Mouse (Mus musculus) heart, embryonic 12.5 days (tissue): ENCODE data around the gene Xpc. TPM values are rescaled to one million over a fixed set of nuclear protein-coding genes. Genes with fewer than 3 reads are reported as not detected.

Source experiments
- ATAC-seq: fragments of 200-750 bp; cut with Nextera tagmentation; 2 replicates; pipeline ENCODE4 v1.8.0; 2017; ENCODE audit warnings: moderate TSS enrichment, moderate library complexity; ENCODE audit not compliant: insufficient number of reproducible peaks, low FRiP score
- H3K27ac ChIP-seq: fragments of 300-500 bp; sonication (generic); 2 replicates; pipeline ENCODE4 v1.5.1; 2016; ENCODE audit warnings: mild to moderate bottlenecking, moderate library complexity; ENCODE audit not compliant: poor library complexity, severe bottlenecking
- H3K27me3 ChIP-seq: fragments of 300-500 bp; sonication (generic); replicated peaks from 2 replicates; pipeline ENCODE4 v1.6.1; 2016; ENCODE audit warnings: mild to moderate bottlenecking, moderate library complexity
- H3K36me3 ChIP-seq: fragments of 300-500 bp; sonication (generic); 2 replicates; pipeline ENCODE4 v1.6.1; 2016; ENCODE audit warnings: mild to moderate bottlenecking, moderate library complexity
- H3K4me1 ChIP-seq: fragments of 300-500 bp; sonication (generic); replicated peaks from 2 replicates; pipeline ENCODE4 v1.6.1; 2016; ENCODE audit warnings: mild to moderate bottlenecking
- H3K4me2 ChIP-seq: fragments of 300-500 bp; sonication (generic); 2 replicates; pipeline ENCODE4 v1.6.1; 2016; ENCODE audit warnings: mild to moderate bottlenecking, moderate library complexity
- H3K4me3 ChIP-seq: fragments of 300-500 bp; sonication (generic); 2 replicates; pipeline ENCODE4 v1.5.1; 2016; ENCODE audit warnings: mild to moderate bottlenecking
- H3K9ac ChIP-seq: fragments of 300-500 bp; sonication (generic); 2 replicates; pipeline ENCODE4 v1.6.1; 2016; ENCODE audit warnings: mild to moderate bottlenecking, moderate library complexity
- H3K9me3 ChIP-seq: fragments of 300-500 bp; sonication (generic); replicated peaks from 2 replicates; pipeline ENCODE4 v1.6.1; 2016; ENCODE audit warnings: mild to moderate bottlenecking, moderate library complexity
- WGBS: fragments of 180-500 bp; shearing (Covaris S2); methylation state at CpG from one replicate; pipeline ENCODE4 v1.1.7; 2016; 5-methylcytosine and 5-hydroxymethylcytosine counted together
- polyA plus RNA-seq: library from polyadenylated mRNA; unstranded; fragments of >200 nt; fragmentation: Nextera tagmentation; extraction: Ambion mirVana; gene quantifications from 2 replicates; pipeline ENCODE4 v1.2.1, GENCODE M21; 2016

Gene Xpc
- polyA plus RNA-seq, 1 experiment from 2014 or later, result 13.4 TPM

DNA sequence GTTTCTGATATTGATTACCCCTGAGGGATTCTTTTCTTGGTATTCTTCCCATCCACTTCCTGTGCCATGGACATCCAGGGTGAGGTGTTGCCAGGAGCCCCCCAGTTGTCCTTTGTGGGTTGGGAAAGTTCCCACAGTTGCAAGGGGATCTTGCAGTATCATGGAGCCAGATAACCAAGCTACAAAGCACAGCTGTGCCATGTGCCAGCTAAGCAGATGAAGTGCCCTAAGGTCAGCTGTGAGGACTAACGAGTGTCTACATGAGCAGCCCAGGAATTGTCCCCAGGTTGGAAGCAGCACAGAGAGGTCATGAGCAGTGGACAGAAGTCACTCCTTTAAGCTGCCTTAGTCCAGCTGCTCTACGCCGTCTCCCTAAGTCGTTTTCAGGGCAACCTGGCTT lies 9.9 kb upstream of the Xpc start:
- Histone ChIP-seq H3K9me3 (no peaks in the 10 kb centered on the region), H3K36me3 (peaks cover 54% of the 10 kb centered on the region), H3K27me3 (peaks cover 16% of the 10 kb centered on the region), H3K27ac (no peak overlapping the region), H3K4me3 (no peak overlapping the region), H3K4me1 (0 out of 2 replicates have a peak, but pooled peaks cover 12% of the 10 kb centered on the region), H3K4me2 (no peak overlapping the region), H3K9ac (no peak overlapping the region)
- ATAC-seq, result no peak
- WGBS, result 80% methylated on average over 4 of the region's 4 CpGs

DNA sequence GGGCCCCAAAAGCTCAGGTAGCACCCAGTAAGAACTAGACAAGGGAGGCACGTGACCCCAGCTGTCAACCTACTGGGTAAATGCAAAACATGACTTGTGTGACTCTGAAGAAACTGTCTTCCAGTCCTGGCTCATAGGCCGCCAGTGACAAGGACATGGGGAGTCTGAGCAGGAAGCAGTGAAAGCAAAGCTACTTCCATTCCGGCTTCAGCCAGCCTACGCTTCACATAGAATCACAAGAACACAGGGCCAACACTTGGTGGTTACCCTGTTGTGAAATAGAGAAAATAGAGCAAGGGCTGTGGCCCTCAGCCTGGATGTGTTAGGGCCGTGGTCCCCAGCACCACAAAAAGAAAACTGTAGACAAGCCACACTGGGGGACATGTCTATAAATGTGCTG lies 7.1 kb upstream of the Xpc start:
- no peak for ATAC-seq

DNA sequence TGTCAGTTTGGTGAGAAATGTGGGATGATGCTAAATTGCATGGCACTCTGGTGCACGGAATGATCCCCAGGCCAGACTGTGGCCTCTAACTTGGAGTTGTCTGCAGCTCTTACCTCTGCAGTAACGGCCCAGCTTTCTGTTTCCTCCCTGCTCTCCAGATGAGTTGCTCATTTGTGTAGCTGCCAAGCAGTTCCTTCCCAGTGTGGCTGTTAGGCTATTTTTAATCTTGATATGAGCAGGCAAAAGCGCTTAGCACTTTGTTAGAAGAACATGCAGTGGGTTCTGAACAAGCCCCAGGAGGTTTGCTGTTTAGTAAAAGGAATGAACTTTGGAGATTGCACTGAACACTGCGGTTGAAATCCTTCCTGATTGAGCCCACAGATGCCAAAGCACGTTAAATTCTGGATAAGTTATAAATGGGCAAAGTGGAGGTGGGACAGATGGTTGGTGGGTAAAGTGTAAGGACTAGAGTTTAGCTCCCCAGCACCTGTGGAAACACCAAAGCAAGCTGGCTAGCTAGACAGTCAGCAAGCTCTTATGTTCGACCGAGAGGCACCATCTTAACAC lies 2.8 kb upstream of the Xpc start:
- no peaks in the 10 kb centered on the region for H3K9me3 ChIP-seq
- WGBS, result 77% methylated on average over 7 of the region's 7 CpGs
- H3K4me2 ChIP-seq, result no peak overlapping the region
- ATAC-seq, result no peak
- no peak overlapping the region for H3K4me3 ChIP-seq
- H3K4me1 ChIP-seq, result peaks cover 29% of the 10 kb centered on the region
- no peaks in the 10 kb centered on the region for H3K27me3 ChIP-seq
- peaks cover 58% of the 10 kb centered on the region for H3K36me3 ChIP-seq
- peak overlapping the region; percentile 17; the same call in 1 of the 2 replicates for H3K9ac ChIP-seq
- H3K27ac ChIP-seq, result peak overlapping the region; percentile 40

More for the DNA sequence above, 7.1 kb upstream of the Xpc start:
- Histone ChIP-seq H3K36me3 (peaks cover 71% of the 10 kb centered on the region), H3K4me2 (no peak overlapping the region), H3K27ac (no peak overlapping the region), H3K9ac (no peak overlapping the region), H3K9me3 (no peaks in the 10 kb centered on the region), H3K4me3 (no peak overlapping the region), H3K4me1 (peaks cover 14% of the 10 kb centered on the region), H3K27me3 (no peaks in the 10 kb centered on the region)
- 92% methylated on average over 5 of the region's 5 CpGs for WGBS

DNA sequence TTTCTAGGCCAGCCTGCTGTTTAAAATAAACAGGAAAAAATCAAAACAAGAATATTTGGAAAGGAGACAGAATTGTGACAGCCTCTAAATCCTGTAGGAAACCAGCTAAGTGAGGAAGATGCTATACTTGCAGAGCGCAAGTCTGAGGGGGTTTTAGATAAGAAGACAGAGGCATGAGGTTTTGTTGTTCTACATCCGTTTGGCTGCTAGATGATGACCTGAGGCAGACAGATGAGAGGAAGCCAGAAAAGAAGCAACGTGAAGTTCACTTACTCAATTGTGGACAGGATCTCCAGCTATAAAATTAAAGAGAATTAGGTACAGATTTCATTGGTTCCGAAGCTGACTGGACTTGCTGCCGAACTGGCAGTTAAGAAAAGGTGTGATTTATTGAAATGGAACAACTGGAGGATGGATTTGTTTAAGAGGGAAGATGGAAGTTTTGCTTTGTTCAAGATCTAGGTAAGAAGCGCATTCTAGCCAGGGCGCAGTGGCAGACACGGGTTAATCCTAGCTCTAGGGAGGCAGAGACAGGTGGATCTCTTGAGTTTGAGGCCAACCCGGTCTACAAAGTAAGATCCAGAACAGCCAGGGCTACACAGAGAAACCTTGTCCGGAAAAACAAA lies 838 bp downstream of the Xpc start:
- H3K36me3 ChIP-seq, result peaks cover 22% of the 10 kb centered on the region
- no peak overlapping the region for H3K27ac ChIP-seq
- H3K4me3 ChIP-seq, result peak overlapping the region; percentile 89
- no peaks in the 10 kb centered on the region for H3K9me3 ChIP-seq
- peak overlapping the region; percentile 82 for H3K4me2 ChIP-seq
- H3K9ac ChIP-seq, result peak overlapping the region; percentile 82
- H3K27me3 ChIP-seq, result no peaks in the 10 kb centered on the region
- ATAC-seq, result no peak
- peaks cover 29% of the 10 kb centered on the region for H3K4me1 ChIP-seq
- WGBS, result 28% methylated on average over 10 of the region's 10 CpGs

DNA sequence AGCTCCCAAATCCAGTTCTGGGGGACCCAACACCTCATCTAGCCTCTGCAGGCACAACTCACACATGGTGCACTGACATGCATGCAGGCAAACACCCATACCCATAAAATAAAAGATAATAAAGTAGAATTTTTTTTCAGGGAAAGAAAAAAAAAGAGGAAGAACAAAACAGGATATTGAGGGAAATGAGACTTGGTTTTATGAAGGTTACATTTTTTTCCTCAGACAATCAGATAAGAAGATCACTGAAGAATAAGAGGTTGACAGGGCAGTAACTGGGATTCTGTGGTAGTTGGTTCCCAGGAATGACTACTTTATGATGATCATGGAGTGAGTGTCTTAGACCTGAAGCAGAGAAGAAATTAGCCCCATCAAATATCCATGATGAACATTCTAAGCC lies 1.6 kb downstream of the Xpc start:
- no peaks in the 10 kb centered on the region for H3K27me3 ChIP-seq
- peaks cover 29% of the 10 kb centered on the region for H3K4me1 ChIP-seq
- H3K9ac ChIP-seq, result no peak overlapping the region
- no peak overlapping the region for H3K4me3 ChIP-seq
- no peak for ATAC-seq
- no peak overlapping the region for H3K27ac ChIP-seq
- no peaks in the 10 kb centered on the region for H3K9me3 ChIP-seq
- H3K4me2 ChIP-seq, result no peak overlapping the region
- H3K36me3 ChIP-seq, result peaks cover 15% of the 10 kb centered on the region; the same call in 1 of the 2 replicates

DNA sequence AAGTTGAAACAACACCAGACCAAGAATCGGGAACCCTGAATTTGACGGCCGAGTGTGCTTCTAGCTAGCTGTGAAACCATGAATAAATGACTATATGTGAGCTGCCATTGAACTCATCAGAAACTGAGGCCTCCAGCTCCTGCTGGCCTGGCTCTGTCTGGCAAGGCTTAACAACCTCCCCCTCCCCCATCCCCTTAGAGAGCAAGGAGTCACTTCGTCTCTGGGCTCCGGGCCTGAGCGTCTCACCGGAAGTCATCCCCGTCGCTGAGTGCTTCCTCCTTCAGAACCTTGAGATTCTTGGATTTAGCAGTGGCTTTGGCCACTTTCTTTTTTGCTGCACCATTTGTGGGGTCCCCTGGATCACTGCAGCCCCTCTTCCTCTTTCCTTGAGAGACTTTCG lies 5.5 kb downstream of the Xpc start:
- ATAC-seq, result no peak
- H3K9ac ChIP-seq, result no peak overlapping the region
- H3K4me2 ChIP-seq, result no peak overlapping the region
- H3K4me1 ChIP-seq, result peaks cover 5% of the 10 kb centered on the region
- no peaks in the 10 kb centered on the region for H3K27me3 ChIP-seq
- no peaks in the 10 kb centered on the region for H3K9me3 ChIP-seq
- peaks cover 31% of the 10 kb centered on the region for H3K36me3 ChIP-seq
- H3K4me3 ChIP-seq, result no peak overlapping the region
- 73% methylated on average over 10 of the region's 10 CpGs for WGBS
- no peak overlapping the region for H3K27ac ChIP-seq

DNA sequence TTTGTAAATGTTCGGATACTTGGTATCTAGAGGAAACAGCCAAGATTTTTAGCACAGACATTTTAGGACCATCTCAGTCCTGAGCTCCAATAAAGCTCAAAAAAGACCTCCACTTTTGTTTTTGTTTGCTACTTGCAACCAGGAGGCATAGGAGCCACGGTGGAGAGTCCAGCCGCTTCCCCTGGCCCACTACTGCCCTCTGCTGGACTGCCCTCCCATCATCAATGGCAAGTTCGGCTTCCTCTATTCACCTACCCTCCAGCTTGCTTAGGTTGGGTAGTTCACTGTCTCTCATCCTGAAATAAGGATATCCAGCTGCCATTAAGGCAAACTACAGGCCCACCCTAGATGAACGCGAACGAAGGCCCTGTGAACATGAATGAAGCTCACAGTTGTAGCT lies 6.4 kb downstream of the Xpc start:
- 33% methylated on average over 7 of the region's 7 CpGs for WGBS
- Histone ChIP-seq H3K27me3 (no peaks in the 10 kb centered on the region), H3K4me2 (no peak overlapping the region), H3K4me1 (no peaks in the 10 kb centered on the region), H3K9ac (no peak overlapping the region), H3K27ac (no peak overlapping the region), H3K36me3 (peaks cover 40% of the 10 kb centered on the region), H3K9me3 (no peaks in the 10 kb centered on the region), H3K4me3 (no peak overlapping the region)
- no peak for ATAC-seq

DNA sequence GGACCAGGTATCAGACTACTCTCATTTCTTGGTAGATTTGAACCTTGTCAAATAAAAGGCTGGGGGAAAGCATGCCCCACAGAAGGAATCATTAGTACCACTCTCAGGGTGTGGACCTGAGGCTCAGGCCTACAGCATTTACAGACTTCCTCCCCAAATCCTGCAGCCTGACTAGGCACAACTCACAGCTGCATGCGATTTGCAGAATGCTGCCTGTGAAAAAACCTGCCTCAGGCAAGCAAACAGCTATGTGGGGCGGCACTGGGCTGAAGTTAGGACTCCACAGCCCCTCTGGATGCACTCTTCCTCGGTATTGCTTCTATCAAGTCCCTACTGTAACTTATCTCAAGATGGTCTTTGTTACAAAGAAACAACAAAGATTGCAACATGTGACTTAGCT lies 7.6 kb downstream of the Xpc start:
- no peaks in the 10 kb centered on the region for H3K27me3 ChIP-seq
- 87% methylated on average over 3 of the region's 3 CpGs for WGBS
- H3K4me2 ChIP-seq, result no peak overlapping the region
- H3K9ac ChIP-seq, result no peak overlapping the region
- no peak overlapping the region for H3K27ac ChIP-seq
- ATAC-seq, result no peak
- no peaks in the 10 kb centered on the region for H3K4me1 ChIP-seq
- 0 out of 2 replicates have a peak, but pooled peaks cover 3% of the 10 kb centered on the region for H3K9me3 ChIP-seq
- H3K4me3 ChIP-seq, result no peak overlapping the region
- peaks cover 53% of the 10 kb centered on the region for H3K36me3 ChIP-seq

DNA sequence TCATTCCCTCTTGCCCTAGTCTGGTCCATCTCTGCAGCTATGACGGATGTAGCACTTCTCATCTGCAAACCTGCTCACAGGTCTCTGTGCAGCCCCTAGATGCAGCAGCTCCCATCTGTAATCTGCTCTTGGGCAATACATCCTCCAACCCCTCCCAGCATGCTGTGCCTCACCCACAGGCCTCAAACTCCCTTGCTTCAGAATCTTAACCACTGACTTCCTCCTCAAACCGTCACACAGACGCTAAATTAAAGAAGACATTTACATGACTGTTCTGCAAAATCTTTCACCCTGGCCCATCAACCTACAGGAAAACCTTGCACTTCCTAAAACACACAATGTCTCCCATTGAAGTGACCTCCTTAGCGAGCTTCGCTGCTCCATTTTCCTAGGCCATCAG lies 9.7 kb downstream of the Xpc start:
- H3K4me1 ChIP-seq, result no peaks in the 10 kb centered on the region
- no peak overlapping the region for H3K4me3 ChIP-seq
- H3K9ac ChIP-seq, result no peak overlapping the region
- H3K36me3 ChIP-seq, result peaks cover 69% of the 10 kb centered on the region
- H3K9me3 ChIP-seq, result 0 out of 2 replicates have a peak, but pooled peaks cover 3% of the 10 kb centered on the region
- H3K27ac ChIP-seq, result no peak overlapping the region
- H3K27me3 ChIP-seq, result no peaks in the 10 kb centered on the region
- 86% methylated on average over 5 of the region's 5 CpGs for WGBS
- no peak for ATAC-seq
- H3K4me2 ChIP-seq, result no peak overlapping the region

DNA sequence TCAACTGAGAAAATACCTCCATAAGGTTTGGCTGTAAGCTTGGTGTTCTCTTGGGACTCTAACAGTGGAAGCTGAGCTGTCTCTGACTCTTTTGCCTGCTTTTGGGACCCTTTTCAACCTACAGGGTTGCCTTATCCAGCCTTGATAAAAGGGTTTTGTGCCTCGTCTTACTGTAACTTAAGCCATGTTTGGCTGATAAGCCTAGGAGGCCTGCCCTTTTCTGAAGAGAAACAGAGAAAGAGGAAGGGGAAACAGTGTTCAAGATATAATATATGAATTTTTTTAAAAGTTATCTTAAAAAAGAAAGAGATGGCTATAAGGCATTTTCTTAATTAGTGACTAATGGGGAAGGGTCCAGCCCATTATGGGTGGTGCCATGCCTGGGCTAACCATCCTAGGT lies 12.4 kb downstream of the Xpc start:
- H3K27ac ChIP-seq, result no peak overlapping the region
- no peak for ATAC-seq
- no peak overlapping the region for H3K4me3 ChIP-seq
- H3K4me2 ChIP-seq, result no peak overlapping the region
- H3K36me3 ChIP-seq, result peaks cover 95% of the 10 kb centered on the region
- H3K27me3 ChIP-seq, result no peaks in the 10 kb centered on the region
- no peak overlapping the region for H3K9ac ChIP-seq
- H3K9me3 ChIP-seq, result 0 out of 2 replicates have a peak, but pooled peaks cover 3% of the 10 kb centered on the region
- H3K4me1 ChIP-seq, result no peaks in the 10 kb centered on the region
- WGBS, result 69% methylated on average over 1 of the region's 1 CpGs

DNA sequence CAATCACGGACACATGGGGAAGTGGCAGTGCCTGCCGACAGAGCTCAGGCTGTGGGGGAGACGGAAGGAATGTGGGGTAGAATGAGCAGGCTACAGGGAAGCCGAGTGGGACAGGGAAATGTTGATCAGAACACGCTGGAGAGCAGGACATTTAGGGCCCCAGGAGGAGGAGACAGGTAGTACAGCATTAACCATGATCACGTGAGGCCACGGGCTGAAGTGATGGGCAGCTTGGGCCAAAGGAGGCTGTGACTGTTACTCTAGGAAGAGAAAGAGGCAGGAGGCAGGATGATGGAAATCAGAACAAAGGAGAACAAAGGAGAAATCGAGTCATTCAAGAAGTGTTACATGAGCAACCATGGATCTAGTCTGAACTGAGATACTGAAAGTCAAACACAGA lies 21.2 kb downstream of the Xpc start:
- WGBS, result 83% methylated on average over 8 of the region's 8 CpGs
- ATAC-seq, result no peak
- H3K4me3 ChIP-seq, result no peak overlapping the region
- no peak overlapping the region for H3K27ac ChIP-seq
- no peak overlapping the region for H3K4me2 ChIP-seq
- H3K27me3 ChIP-seq, result no peaks in the 10 kb centered on the region
- no peaks in the 10 kb centered on the region for H3K9me3 ChIP-seq
- peaks cover 90% of the 10 kb centered on the region for H3K36me3 ChIP-seq
- 0 out of 2 replicates have a peak, but pooled peaks cover 6% of the 10 kb centered on the region for H3K4me1 ChIP-seq
- H3K9ac ChIP-seq, result no peak overlapping the region

DNA sequence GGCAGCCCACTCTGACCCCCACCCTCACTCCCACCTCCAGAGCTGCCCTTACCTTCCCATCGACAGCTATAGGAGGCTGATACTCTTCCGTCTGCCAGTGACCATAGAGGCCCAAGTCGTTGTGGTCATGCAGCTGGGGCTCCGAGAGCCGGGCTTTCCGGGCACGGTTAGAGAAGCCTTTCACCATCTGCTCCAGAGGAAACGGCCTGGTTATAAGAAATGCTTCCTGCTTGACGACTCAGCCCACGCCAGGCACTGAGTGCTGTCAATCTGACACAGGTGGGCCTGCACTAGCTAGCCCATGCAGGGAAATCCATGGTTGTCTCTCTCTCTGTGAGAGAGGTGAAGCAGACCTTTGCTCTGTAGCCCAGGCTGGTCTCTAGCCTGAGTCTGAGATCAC lies 22.6 kb downstream of the Xpc start:
- no peak for ATAC-seq
- Histone ChIP-seq H3K27me3 (no peaks in the 10 kb centered on the region), H3K4me2 (no peak overlapping the region), H3K4me3 (no peak overlapping the region), H3K4me1 (peaks cover 13% of the 10 kb centered on the region), H3K9ac (no peak overlapping the region), H3K36me3 (peaks cover 77% of the 10 kb centered on the region), H3K9me3 (no peaks in the 10 kb centered on the region), H3K27ac (no peak overlapping the region)
- 81% methylated on average over 10 of the region's 10 CpGs for WGBS
